Mouse (Mus musculus): Measurements from ENCODE around the gene Shh. TPM values are rescaled to one million over a fixed set of nuclear protein-coding genes. Genes with fewer than 3 reads are reported as not detected.
A peak's percentile ranks its signal among the peaks of the same experiment; 100 is the strongest.

The Shh gene
- polyA plus RNA-seq, 1 experiment from 2014 or later: 1.6 TPM

DNA sequence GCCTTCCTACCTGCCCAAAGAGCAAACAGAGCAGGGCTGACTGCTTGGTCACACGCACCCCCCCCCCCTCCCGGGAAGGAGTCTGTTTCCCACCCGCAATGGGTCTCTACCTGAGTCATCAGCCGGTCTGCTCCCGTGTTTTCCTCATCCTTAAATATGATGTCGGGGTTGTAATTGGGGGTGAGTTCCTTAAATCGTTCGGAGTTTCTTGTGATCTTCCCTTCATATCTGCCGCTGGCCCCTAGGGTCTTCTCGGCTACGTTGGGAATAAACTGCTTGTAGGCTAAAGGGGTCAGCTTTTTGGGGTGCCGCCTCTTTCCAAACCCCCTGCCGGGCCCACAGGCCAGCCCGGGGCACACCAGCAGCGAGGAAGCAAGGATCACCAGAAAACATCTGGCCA lies 705 bp downstream of the Shh start:
- Histone ChIP-seq H3K4me3 (peak overlapping the region; percentile 52), H3K4me1 (peaks cover 5% of the 10 kb centered on the region; the same call in 1 of the 2 replicates), H3K4me2 (replicated peaks) (peak overlapping the region; percentile 45), H3K36me3 (no peaks in the 10 kb centered on the region), H3K27ac (no peak overlapping the region), H3K27me3 (peaks cover 91% of the 10 kb centered on the region), H3K9me3 (no peaks in the 10 kb centered on the region), H3K9ac (no peak overlapping the region)
- no peak for ATAC-seq (ENCODE audit: insufficient number of reproducible peaks, insufficient read depth, low FRiP score, low TSS enrichment)
- under 1% methylated on average over 14 of the region's 15 CpGs for WGBS

DNA sequence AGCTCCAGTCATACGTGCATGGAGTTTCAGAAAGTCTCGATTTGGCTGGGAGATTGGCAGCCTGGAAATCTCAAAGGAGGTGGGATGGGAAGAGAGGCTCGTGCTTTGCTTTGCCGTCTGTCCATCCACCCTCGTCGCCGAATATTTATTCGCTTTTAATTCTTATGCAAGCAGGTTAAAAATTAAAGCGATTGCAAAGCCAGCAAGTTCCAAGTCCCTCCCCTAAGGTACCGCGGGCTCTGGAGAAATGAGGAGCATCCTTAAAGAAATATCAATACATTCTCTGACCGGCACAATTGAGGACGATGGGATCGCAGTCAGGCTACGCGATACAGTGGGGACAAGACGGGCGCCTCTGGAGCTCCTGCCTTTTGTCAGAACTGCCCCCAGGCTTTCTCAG lies 1.5 kb downstream of the Shh start:
- peak overlapping the region; percentile 96 for H3K4me2 ChIP-seq (replicated peaks)
- H3K27me3 ChIP-seq: peaks cover 95% of the 10 kb centered on the region
- no peaks in the 10 kb centered on the region for H3K36me3 ChIP-seq
- 1% methylated on average over 18 of the region's 18 CpGs for WGBS
- no peak overlapping the region for H3K27ac ChIP-seq
- peak overlapping the region; percentile 52 for H3K4me3 ChIP-seq
- no peak overlapping the region for H3K9ac ChIP-seq
- peaks cover 5% of the 10 kb centered on the region; the same call in 1 of the 2 replicates for H3K4me1 ChIP-seq
- no peak for ATAC-seq (ENCODE audit: insufficient number of reproducible peaks, insufficient read depth, low FRiP score, low TSS enrichment)
- H3K9me3 ChIP-seq: no peaks in the 10 kb centered on the region

DNA sequence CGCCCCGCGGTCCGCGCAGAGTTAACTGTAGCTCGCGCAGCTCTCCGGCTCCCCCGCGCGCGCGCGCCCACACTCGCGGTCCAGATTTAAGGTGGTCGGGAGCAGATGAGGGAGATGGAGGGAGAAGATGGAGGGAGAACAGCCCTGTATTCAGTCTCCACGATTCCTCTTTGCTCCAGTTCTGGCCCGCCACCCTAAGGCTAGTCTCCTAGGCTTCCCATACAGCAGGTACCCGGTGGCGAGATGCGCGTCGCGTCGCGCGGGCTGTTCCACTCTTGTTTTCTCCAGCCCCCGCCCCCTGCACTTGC lies 2.0 kb downstream of the Shh start:
- H3K27ac ChIP-seq: no peak overlapping the region
- no peaks in the 10 kb centered on the region for H3K36me3 ChIP-seq
- no peak overlapping the region for H3K9ac ChIP-seq
- peaks cover 97% of the 10 kb centered on the region for H3K27me3 ChIP-seq
- 0% methylated on average over 29 of the region's 29 CpGs for WGBS
- H3K4me2 ChIP-seq (replicated peaks): peak overlapping the region; percentile 96
- H3K4me1 ChIP-seq: peaks cover 9% of the 10 kb centered on the region; the same call in 1 of the 2 replicates
- H3K4me3 ChIP-seq: peak overlapping the region; percentile 52
- ATAC-seq (ENCODE audit: insufficient number of reproducible peaks, insufficient read depth, low FRiP score, low TSS enrichment): peak; percentile 43; the same call in 1 of the 2 replicates
- no peaks in the 10 kb centered on the region for H3K9me3 ChIP-seq

DNA sequence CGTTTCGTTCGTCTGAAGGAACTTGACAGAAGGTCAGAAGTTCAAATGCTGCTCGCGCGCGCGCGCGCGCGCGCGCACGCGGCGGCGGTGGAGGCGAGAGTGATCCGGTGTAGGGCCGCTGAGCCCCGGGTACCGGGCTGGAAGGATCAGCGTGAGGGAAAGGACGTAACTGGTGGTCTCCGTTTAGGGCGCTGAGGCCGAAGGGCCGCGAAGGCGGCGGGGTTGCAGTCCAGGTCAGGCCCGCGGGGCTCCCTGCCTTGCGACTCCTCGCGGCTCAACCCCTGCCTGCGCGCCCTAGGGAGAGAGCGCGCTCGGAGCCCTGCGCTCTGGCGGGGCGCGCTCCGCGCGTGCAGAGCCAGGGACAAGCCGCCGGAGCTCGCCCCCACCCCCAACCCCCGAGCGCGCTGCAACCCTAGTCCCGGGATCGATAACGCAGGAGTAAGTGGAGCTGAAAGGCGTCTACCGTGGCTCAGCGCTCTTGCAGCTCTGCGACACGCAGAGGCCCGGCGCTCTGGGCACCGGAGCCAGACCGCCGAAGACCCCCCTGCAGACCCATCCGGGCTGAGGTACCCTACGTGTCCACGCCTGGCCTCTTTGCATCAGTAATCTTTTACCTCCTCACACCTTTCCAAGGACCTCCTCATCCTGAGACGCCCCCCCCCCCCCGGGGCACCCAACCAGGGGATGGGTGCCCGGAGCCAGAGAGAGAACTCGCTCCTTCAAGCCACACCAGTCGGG lies 2.5 kb downstream of the Shh start:
- peak; percentile 41; the same call in 1 of the 2 replicates for ATAC-seq (ENCODE audit: insufficient number of reproducible peaks, insufficient read depth, low FRiP score, low TSS enrichment)
- WGBS: under 1% methylated on average over 61 of the region's 76 CpGs

DNA sequence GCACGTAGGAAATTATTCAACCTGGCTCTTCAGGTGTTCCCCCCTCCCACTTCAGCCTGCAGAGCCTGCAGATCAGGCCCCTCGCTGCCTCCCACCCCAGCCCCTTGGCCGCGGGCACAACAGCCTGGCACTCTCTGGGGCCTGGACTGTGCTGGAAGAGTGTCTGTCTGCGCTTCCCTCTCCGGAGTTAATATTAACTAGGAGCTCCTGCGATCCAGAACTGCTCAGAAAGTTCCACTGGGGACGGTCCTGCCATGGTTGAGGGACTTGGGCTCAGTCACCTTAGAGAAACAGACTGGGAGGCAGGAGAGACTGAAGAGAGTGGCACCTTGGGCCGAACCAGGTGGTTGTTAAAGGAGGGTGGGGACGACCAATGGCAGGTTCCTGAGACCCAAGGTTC lies 3.4 kb downstream of the Shh start:
- peak overlapping the region; percentile 52; the same call in 1 of the 2 replicates for H3K4me3 ChIP-seq
- H3K4me2 ChIP-seq (replicated peaks): peak overlapping the region; percentile 96; the same call in 1 of the 2 replicates
- H3K4me1 ChIP-seq: peaks cover 12% of the 10 kb centered on the region; the same call in 1 of the 2 replicates
- WGBS: 3% methylated on average over 10 of the region's 10 CpGs
- no peaks in the 10 kb centered on the region for H3K36me3 ChIP-seq
- no peak for ATAC-seq (ENCODE audit: insufficient number of reproducible peaks, insufficient read depth, low FRiP score, low TSS enrichment)
- peaks cover 100% of the 10 kb centered on the region for H3K27me3 ChIP-seq
- no peak overlapping the region for H3K9ac ChIP-seq
- no peak overlapping the region for H3K27ac ChIP-seq
- H3K9me3 ChIP-seq: no peaks in the 10 kb centered on the region

More for the DNA sequence above, 2.5 kb downstream of the Shh start:
- Histone ChIP-seq H3K36me3 (no peaks in the 10 kb centered on the region), H3K27ac (no peak overlapping the region), H3K9me3 (no peaks in the 10 kb centered on the region), H3K9ac (peak overlapping the region; percentile 34), H3K4me1 (peaks cover 12% of the 10 kb centered on the region; the same call in 1 of the 2 replicates), H3K4me3 (peak overlapping the region; percentile 52), H3K27me3 (peaks cover 99% of the 10 kb centered on the region), H3K4me2 (replicated peaks) (peak overlapping the region; percentile 96)

DNA sequence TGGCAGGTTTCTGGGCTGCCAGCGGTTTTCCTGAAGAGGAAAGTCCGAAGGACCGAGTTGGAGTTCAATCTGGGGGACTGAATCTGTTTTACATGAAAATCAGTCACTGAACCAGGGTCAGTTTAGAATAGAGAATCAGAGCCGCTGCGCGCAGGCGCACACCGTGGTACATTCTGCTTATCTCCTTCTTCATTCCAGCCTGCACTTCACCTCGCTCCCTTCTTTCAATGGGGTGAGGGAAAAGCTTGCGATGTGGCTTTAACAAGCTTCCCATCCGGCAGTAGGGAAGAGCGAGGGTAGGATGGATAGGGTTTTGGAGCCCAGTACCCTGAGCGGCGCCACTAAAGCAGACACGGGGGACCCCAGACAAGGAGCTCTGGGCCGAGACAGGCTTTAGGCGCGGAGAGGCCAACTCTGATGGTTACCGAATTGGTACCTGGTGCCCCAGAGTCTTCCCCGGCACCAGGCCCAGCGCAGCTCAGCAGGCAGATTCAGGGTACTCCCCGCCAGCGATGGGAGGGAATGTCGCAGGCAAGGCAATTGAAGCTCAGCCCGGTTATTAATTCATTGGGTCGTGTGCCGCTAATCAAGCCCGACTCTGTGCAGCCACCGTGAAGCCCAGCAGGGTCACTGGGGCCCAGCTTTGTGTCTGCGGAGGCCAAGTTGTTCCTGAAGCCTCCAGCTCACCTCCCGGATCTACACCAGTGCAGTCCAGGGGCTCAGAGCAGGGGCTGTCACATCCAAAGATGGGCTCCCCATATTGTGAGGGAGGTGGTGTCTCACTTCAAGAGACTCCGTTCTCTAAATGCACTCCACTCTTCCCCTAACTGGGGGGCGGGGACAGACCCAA lies 4.1 kb downstream of the Shh start:
- 1% methylated on average over 33 of the region's 33 CpGs for WGBS
- Histone ChIP-seq H3K4me2 (replicated peaks) (peak overlapping the region; percentile 17), H3K27ac (no peak overlapping the region), H3K27me3 (peaks cover 100% of the 10 kb centered on the region), H3K36me3 (no peaks in the 10 kb centered on the region), H3K9ac (no peak overlapping the region), H3K9me3 (no peaks in the 10 kb centered on the region), H3K4me1 (peaks cover 18% of the 10 kb centered on the region; the same call in 1 of the 2 replicates), H3K4me3 (peak overlapping the region; percentile 15; the same call in 1 of the 2 replicates)
- ATAC-seq (ENCODE audit: insufficient number of reproducible peaks, insufficient read depth, low FRiP score, low TSS enrichment): no peak

DNA sequence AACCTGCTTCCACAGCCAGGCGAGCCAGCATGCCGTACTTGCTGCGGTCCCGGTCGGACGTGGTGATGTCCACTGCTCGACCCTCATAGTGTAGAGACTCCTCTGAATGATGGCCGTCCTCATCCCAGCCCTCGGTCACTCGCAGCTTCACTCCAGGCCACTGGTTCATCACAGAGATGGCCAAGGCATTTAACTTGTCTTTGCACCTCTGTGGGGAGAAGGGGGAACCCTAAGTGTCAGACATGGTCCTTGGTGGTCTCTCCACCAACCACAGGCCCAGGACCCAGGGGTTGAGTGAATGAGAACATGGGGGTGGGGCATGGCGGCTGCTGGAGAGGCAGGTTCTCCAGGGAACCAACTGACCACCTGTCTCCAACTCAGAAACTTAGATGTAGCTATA lies 5.7 kb downstream of the Shh start:
- no peak for ATAC-seq (ENCODE audit: insufficient number of reproducible peaks, insufficient read depth, low FRiP score, low TSS enrichment)
- 8% methylated on average over 11 of the region's 11 CpGs for WGBS
- peaks cover 94% of the 10 kb centered on the region for H3K27me3 ChIP-seq
- H3K9me3 ChIP-seq: no peaks in the 10 kb centered on the region
- no peak overlapping the region for H3K4me2 ChIP-seq (replicated peaks)
- peaks cover 22% of the 10 kb centered on the region; the same call in 1 of the 2 replicates for H3K4me1 ChIP-seq
- no peak overlapping the region for H3K4me3 ChIP-seq
- no peaks in the 10 kb centered on the region for H3K36me3 ChIP-seq
- no peak overlapping the region for H3K27ac ChIP-seq
- no peak overlapping the region for H3K9ac ChIP-seq

DNA sequence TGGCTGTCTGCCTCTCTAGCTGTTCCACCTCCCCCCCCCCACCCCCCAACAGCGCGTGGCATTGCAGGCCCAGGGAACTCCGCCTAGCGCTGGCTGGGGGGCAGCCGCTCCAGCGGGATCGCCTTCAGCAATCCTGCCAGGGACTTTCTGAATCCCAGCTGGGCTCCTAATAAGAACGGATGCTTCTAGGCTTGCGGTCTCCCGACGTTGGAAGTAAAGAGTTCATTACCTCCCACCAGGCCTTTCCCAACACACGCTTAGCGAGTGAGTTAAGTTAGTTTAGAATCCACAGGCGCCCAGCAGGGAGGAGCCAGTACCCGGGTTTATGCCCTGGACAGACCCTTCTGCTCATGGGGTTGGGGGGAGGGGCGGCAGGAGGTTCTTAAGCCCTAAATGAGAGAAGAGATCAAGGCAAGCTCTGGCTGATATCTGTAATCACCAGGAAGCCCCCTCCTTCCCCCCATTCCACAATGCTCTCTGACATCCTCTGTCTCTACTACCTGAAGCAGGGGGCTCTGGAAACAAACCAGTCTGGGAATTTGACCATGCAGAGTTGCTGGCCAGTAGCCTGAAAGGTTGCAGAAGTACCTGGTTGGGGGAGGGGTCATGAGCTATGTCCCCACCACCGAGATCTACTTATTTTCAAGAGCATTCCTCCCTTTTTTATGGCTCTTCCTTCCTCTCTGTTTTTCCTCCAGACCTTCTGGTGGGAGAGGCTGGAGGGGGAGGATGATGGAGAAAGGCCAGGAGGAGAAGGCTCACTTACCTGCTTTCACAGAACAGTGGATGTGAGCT lies 6.3 kb downstream of the Shh start:
- no peak for ATAC-seq (ENCODE audit: insufficient number of reproducible peaks, insufficient read depth, low FRiP score, low TSS enrichment)
- H3K9ac ChIP-seq: no peak overlapping the region
- peaks cover 94% of the 10 kb centered on the region for H3K27me3 ChIP-seq
- 0% methylated on average over 17 of the region's 17 CpGs for WGBS
- no peaks in the 10 kb centered on the region for H3K9me3 ChIP-seq
- H3K27ac ChIP-seq: no peak overlapping the region
- H3K36me3 ChIP-seq: no peaks in the 10 kb centered on the region
- peak overlapping the region; percentile 21 for H3K4me2 ChIP-seq (replicated peaks)
- peaks cover 22% of the 10 kb centered on the region; the same call in 1 of the 2 replicates for H3K4me1 ChIP-seq
- H3K4me3 ChIP-seq: peak overlapping the region; percentile 2; the same call in 1 of the 2 replicates

DNA sequence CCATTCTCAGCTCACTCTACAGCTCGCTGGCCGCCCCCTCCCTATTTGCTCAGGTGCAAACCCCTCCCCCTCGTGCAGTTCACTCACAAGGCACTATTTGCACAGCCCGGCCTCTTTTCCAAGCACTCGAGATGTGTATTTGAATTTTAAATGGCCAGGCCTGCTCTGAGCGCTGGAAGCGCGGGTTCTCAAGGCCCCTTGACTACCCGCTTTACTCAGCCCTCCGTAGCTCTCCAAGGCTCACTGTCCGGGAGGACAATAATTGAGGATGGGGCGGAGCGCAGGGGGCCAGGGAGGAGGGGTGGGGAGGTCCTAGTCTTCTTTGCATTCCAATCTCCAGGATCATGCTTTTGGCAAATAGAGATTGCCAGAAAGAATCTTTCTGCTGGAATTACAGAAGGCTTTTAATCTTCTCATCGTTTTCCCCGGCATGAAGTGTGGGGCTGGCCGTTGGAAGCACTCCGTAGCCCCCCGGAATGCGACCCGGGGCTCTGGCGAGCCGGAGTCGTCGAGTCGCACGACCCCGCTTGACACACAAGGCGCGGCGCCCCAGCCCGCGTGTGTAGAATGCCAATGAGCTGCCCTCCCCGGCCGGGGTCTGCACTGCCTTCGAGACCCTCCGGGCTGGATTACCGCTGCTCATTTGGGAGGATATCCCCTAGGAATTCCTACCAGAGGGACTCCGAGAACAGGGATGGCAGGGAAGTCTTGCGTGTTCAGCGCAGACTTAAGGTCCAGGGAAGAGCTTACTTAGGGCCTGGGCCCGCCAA lies 7.4 kb downstream of the Shh start:
- ATAC-seq (ENCODE audit: insufficient number of reproducible peaks, insufficient read depth, low FRiP score, low TSS enrichment): no peak; the same call in 1 of the 2 replicates
- Histone ChIP-seq H3K9ac (no peak overlapping the region), H3K4me3 (0 out of 2 replicates have a peak overlapping the region, but pooled peaks have one; percentile 1), H3K4me1 (peaks cover 22% of the 10 kb centered on the region; the same call in 1 of the 2 replicates), H3K4me2 (replicated peaks) (no peak overlapping the region; the same call in 1 of the 2 replicates), H3K36me3 (no peaks in the 10 kb centered on the region), H3K9me3 (no peaks in the 10 kb centered on the region), H3K27ac (no peak overlapping the region), H3K27me3 (peaks cover 88% of the 10 kb centered on the region)
- WGBS: under 1% methylated on average over 41 of the region's 41 CpGs

DNA sequence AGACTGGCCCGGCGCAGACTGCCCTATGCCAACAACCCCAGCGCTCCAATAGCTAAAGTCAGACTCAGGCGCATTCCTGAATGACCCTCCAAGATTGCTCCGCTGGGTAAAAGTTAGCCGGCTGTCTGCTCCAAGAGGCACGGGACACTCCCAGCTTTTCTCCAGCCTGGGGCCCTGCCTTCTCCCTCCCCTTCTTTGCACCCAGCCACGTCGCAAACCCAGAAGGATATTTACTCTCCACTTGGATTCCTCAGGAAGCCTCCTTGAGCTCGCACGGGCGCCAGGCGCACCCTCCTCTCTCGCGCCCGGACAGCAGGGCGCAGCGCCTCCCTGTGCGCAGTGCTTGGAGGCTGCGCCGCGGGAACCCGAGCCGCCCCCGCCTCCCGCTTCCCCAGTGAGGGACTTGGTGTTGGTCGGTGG lies 8.2 kb downstream of the Shh start:
- Histone ChIP-seq H3K4me2 (replicated peaks) (peak overlapping the region; percentile 63; the same call in 1 of the 2 replicates), H3K27me3 (peaks cover 83% of the 10 kb centered on the region), H3K9ac (no peak overlapping the region), H3K9me3 (no peaks in the 10 kb centered on the region), H3K4me3 (no peak overlapping the region; the same call in 1 of the 2 replicates), H3K36me3 (no peaks in the 10 kb centered on the region), H3K4me1 (peaks cover 17% of the 10 kb centered on the region; the same call in 1 of the 2 replicates), H3K27ac (no peak overlapping the region)
- no peak for ATAC-seq (ENCODE audit: insufficient number of reproducible peaks, insufficient read depth, low FRiP score, low TSS enrichment)
- WGBS: under 1% methylated on average over 27 of the region's 27 CpGs
